Comparison of ENCODE assay signal across 10 mouse cellular contexts in the genomic region with DNA sequence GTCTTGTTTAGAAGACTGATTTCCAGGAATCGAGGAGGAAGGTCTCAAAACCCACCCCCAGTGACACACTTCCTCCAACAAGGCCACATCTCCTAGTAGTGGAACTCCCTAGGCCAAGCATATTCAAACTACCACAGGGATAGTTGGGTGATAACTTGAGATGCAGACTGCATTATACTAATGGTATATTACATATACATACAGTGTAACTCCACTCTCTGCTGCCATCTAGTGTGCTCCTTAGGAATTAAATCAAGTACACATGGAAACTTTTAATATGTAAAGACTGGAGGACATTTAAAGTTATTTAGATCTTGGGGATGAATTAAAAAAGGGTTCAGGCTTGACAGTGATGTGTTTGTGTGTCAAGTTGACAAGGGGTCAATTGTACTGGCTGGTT. TPM values are rescaled to one million over a fixed set of nuclear protein-coding genes. Genes with fewer than 3 reads are reported as not detected.
DNase-seq lines count a peak whose midpoint lies in the region; ATAC-seq and TF ChIP-seq lines count a peak whose summit lies in the region.
"Had no signal": no experiment of that assay in that cellular context is flagged by ENCODE, and none has a peak within 500 bp of the region (broad histone marks: within the 10 kb centered on the region; RNA-seq: fewer than 3 reads in every experiment).

No protein-coding gene starts in this region.

- no peak; the same call in 1 of the 2 replicates for ATAC-seq in embryonic facial prominence, embryonic 11.5 days (replicated peaks; ENCODE audit: insufficient number of reproducible peaks, low FRiP score, low TSS enrichment, low read depth)
- peak; percentile 26; the same call in 1 of the 2 replicates for ATAC-seq in intestine, postnatal 0 days

- no peaks in the 10 kb centered on the region for H3K27me3 ChIP-seq in embryonic facial prominence, embryonic 11.5 days (ENCODE audit: control insufficient read depth, insufficient read depth, low read length)
- no peaks in the 10 kb centered on the region for H3K27me3 ChIP-seq in embryonic facial prominence, embryonic 10.5 days (replicated peaks; ENCODE audit: low read depth, poor library complexity, severe bottlenecking)
- no peaks in the 10 kb centered on the region for H3K27me3 ChIP-seq in intestine, postnatal 0 days (replicated peaks; ENCODE audit: control insufficient read depth, insufficient read depth, low read length)

- no peak overlapping the region for H3K4me2 ChIP-seq in embryonic facial prominence, embryonic 11.5 days (ENCODE audit: low read depth, low read length)
- no peak overlapping the region for H3K4me2 ChIP-seq in intestine, postnatal 0 days (replicated peaks; ENCODE audit: low read depth)

- 100% methylated on average over 1 of the region's 1 CpGs for WGBS in embryonic facial prominence, embryonic 11.5 days
- WGBS in embryonic facial prominence, embryonic 10.5 days: 82% methylated on average over 1 of the region's 1 CpGs
- 74% methylated on average over 1 of the region's 1 CpGs for WGBS in intestine, postnatal 0 days

- no peak overlapping the region for H3K27ac ChIP-seq in embryonic facial prominence, embryonic 11.5 days (replicated peaks; ENCODE audit: low read depth, low read length)
- H3K27ac ChIP-seq in embryonic facial prominence, embryonic 10.5 days (replicated peaks): no peak overlapping the region
- no peak overlapping the region for H3K27ac ChIP-seq in intestine, postnatal 0 days (ENCODE audit: low read depth, low read length)

- H3K9me3 ChIP-seq in embryonic facial prominence, embryonic 11.5 days (replicated peaks; ENCODE audit: control insufficient read depth, low read length): no peaks in the 10 kb centered on the region
- no peaks in the 10 kb centered on the region for H3K9me3 ChIP-seq in embryonic facial prominence, embryonic 10.5 days
- no peaks in the 10 kb centered on the region for H3K9me3 ChIP-seq in intestine, postnatal 0 days (ENCODE audit: control insufficient read depth)

- no peak overlapping the region for H3K4me3 ChIP-seq in embryonic facial prominence, embryonic 11.5 days (ENCODE audit: low read depth, low read length)
- H3K4me3 ChIP-seq in embryonic facial prominence, embryonic 10.5 days: no peak overlapping the region
- no peak overlapping the region for H3K4me3 ChIP-seq in intestine, postnatal 0 days (ENCODE audit: low read depth, low read length)

- no peak overlapping the region for H3K9ac ChIP-seq in embryonic facial prominence, embryonic 11.5 days (replicated peaks; ENCODE audit: low read length)
- no peak overlapping the region for H3K9ac ChIP-seq in intestine, postnatal 0 days (ENCODE audit: low read depth, low read length)

- peak; percentile 73 for TF ChIP-seq CTCF in intestine, postnatal 0 days (IDR thresholded peaks at IDR 0.05; ENCODE audit: low read depth)

- no peaks in the 10 kb centered on the region for H3K4me1 ChIP-seq in embryonic facial prominence, embryonic 11.5 days (ENCODE audit: control insufficient read depth, insufficient read depth, low read length)
- H3K4me1 ChIP-seq in embryonic facial prominence, embryonic 10.5 days: no peaks in the 10 kb centered on the region
- H3K4me1 ChIP-seq in intestine, postnatal 0 days (replicated peaks; ENCODE audit: control insufficient read depth, insufficient read depth, low read length): no peaks in the 10 kb centered on the region

- no peaks in the 10 kb centered on the region; the same call in 1 of the 2 replicates for H3K36me3 ChIP-seq in embryonic facial prominence, embryonic 11.5 days (replicated peaks; ENCODE audit: control insufficient read depth, insufficient read depth, low read depth, low read length)
- H3K36me3 ChIP-seq in embryonic facial prominence, embryonic 10.5 days (replicated peaks): peaks cover 28% of the 10 kb centered on the region
- H3K36me3 ChIP-seq in intestine, postnatal 0 days (ENCODE audit: control insufficient read depth, insufficient read depth): peaks cover 6% of the 10 kb centered on the region

- DNase-seq in embryonic facial prominence, embryonic 11.5 days (ENCODE audit: low spot score): peak; percentile 74
- no peak for DNase-seq in embryonic facial prominence, embryonic 10.5 days (ENCODE audit: low spot score)
- peak; percentile 56 for DNase-seq in thymus, postnatal 0 days (ENCODE audit: low spot score)
- no peak for DNase-seq in thymus, adult 18-20 months
- no peak for DNase-seq in ovary, adult 18-20 months (ENCODE audit: low spot score)
- DNase-seq in kidney, postnatal 36 days: no peak
- DNase-seq in frontal cortex, postnatal 10 days (ENCODE audit: low spot score in 2 of 2): no peak
- DNase-seq: heart, adult 18-20 months had no signal

RNA-seq across cellular contexts. Expression of gene Tmem232, which starts 34.8 kb away (rescaled TPM):
- polyA plus RNA-seq in embryonic facial prominence, embryonic 11.5 days (2014; fragmentation: Nextera tagmentation; extraction: Ambion mirVana): 0.13 TPM in 1 of 2 replicates, not detected in the other
- not detected in 2 replicates for polyA plus RNA-seq in embryonic facial prominence, embryonic 10.5 days (2016; fragmentation: Nextera tagmentation; extraction: Ambion mirVana)
- 0.09 TPM in 1 of 2 replicates, not detected in the other for polyA plus RNA-seq in thymus, postnatal 0 days (2015; fragmentation: Nextera tagmentation; extraction: Ambion mirVana)
- polyA plus RNA-seq in intestine, postnatal 0 days (2015; fragmentation: Nextera tagmentation; extraction: Ambion mirVana): not detected in 2 replicates
- polyA plus RNA-seq: C2C12 had no signal

RNA-seq across cellular contexts. Expression of gene Vapa, which starts 38.0 kb away (rescaled TPM):
- 236 and 260 TPM in 2 replicates for polyA plus RNA-seq in embryonic facial prominence, embryonic 11.5 days (2014; fragmentation: Nextera tagmentation; extraction: Ambion mirVana)
- 169 and 171 TPM in 2 replicates for polyA plus RNA-seq in embryonic facial prominence, embryonic 10.5 days (2016; fragmentation: Nextera tagmentation; extraction: Ambion mirVana)
- 199 and 209 TPM in 2 replicates for polyA plus RNA-seq in thymus, postnatal 0 days (2015; fragmentation: Nextera tagmentation; extraction: Ambion mirVana)
- 290 and 292 TPM in 2 replicates for polyA plus RNA-seq in intestine, postnatal 0 days (2015; fragmentation: Nextera tagmentation; extraction: Ambion mirVana)

Comparison
In these comparisons a context has a peak if more than half of its experiments do, and no peak if none do; other contexts are left out.
1. DNase-seq: peak in embryonic facial prominence, embryonic 11.5 days (single experiment) and thymus, postnatal 0 days (single experiment); none in embryonic facial prominence, embryonic 10.5 days (single experiment), thymus, adult 18-20 months (0 of 2), ovary, adult 18-20 months (single experiment), kidney, postnatal 36 days (0 of 2) and frontal cortex, postnatal 10 days (0 of 2).